Mouse (Mus musculus): ENCODE data around the gene Robo1.

GRCm38 (mm10) chr16:72662837-72663350 is 354.8 kb downstream of the Robo1 start:
- TF ChIP-seq CTCF (IDR thresholded peaks at IDR 0.05; ENCODE audit: low read depth) (peak; percentile 41), EP300 (optimal IDR thresholded peaks at IDR 0.05) (peak; percentile 52)
